ENCODE assay signal across 24 mouse cellular contexts in genomic region chr8:58290080-58290479, GRCm38 (mm10).
"Had no signal": no experiment of that assay in that cellular context is flagged by ENCODE, and none has a peak within 500 bp of the region (broad histone marks: within the 10 kb centered on the region; RNA-seq: fewer than 3 reads in every experiment).

No protein-coding gene starts in this region.

- ATAC-seq: inflammation-experienced regulatory T-cells, adult 6 months; intestine, embryonic 15.5 days; intestine, postnatal 0 days had no signal

- H3K36me3 ChIP-seq: heart, embryonic 10.5 days; heart, embryonic 12.5 days; hindbrain, embryonic 10.5 days; intestine, embryonic 15.5 days; limb, embryonic 10.5 days; limb, embryonic 12.5 days; liver, embryonic 13.5 days had no signal

- H3K4me3 ChIP-seq: gastrocnemius, adult 2 months; heart, embryonic 10.5 days; heart, embryonic 12.5 days; hindbrain, embryonic 10.5 days; intestine, embryonic 15.5 days; layer of hippocampus, adult 2 months; limb, embryonic 10.5 days; limb, embryonic 12.5 days; liver, embryonic 13.5 days had no signal

- H3K27me3 ChIP-seq: heart, embryonic 12.5 days; intestine, embryonic 15.5 days; limb, embryonic 12.5 days; liver, embryonic 13.5 days had no signal

- H3K4me2 ChIP-seq: heart, embryonic 12.5 days; hindbrain, embryonic 14.5 days; intestine, embryonic 15.5 days; limb, embryonic 12.5 days; liver, embryonic 11.5 days; liver, embryonic 13.5 days had no signal

- H3K27ac ChIP-seq: gastrocnemius, adult 2 months; heart, embryonic 10.5 days; hindbrain, embryonic 10.5 days; hindbrain, embryonic 14.5 days; intestine, embryonic 15.5 days; limb, embryonic 10.5 days; limb, embryonic 12.5 days; liver, embryonic 13.5 days had no signal

- H3K9ac ChIP-seq: heart, embryonic 12.5 days; hindbrain, embryonic 14.5 days; intestine, embryonic 15.5 days; limb, embryonic 12.5 days; liver, embryonic 13.5 days had no signal

- H3K4me1 ChIP-seq: heart, embryonic 10.5 days; heart, embryonic 12.5 days; hindbrain, embryonic 10.5 days; intestine, embryonic 15.5 days; limb, embryonic 10.5 days; limb, embryonic 12.5 days; liver, embryonic 13.5 days had no signal

- H3K9me3 ChIP-seq: heart, embryonic 10.5 days; heart, embryonic 12.5 days; hindbrain, embryonic 10.5 days; intestine, embryonic 15.5 days; limb, embryonic 10.5 days; limb, embryonic 12.5 days; liver, embryonic 13.5 days had no signal

- DNase-seq: gastrocnemius, adult 2 months; gastrocnemius, postnatal 10 days; gastrocnemius, postnatal 25 days; heart, adult 18-20 months; heart, postnatal 10 days; heart, postnatal 4 days; kidney, adult 18-20 months; kidney, adult 8-10 months; kidney, postnatal 10 days; kidney, postnatal 25 days; kidney, postnatal 4 days; liver; liver, embryonic 13.5 days had no signal
